Mouse (Mus musculus) liver, embryonic 11.5 days (tissue): ENCODE measurements around the gene Abca14. TPM values are rescaled to one million over a fixed set of nuclear protein-coding genes. Genes with fewer than 3 reads are reported as not detected.

ENCODE experiments used
- ATAC-seq: fragments of 200-750 bp; cut with Nextera tagmentation; replicated peaks from 2 replicates; pipeline ENCODE4 v1.8.0; 2017; ENCODE audit warnings: moderate number of reproducible peaks, mild to moderate bottlenecking, moderate TSS enrichment, moderate library complexity; ENCODE audit not compliant: low FRiP score
- DNase-seq: peaks from one replicate; pipeline ENCODE4 v3.0.0-alpha.2; 2017; ENCODE audit warnings: low spot score
- H3K27ac ChIP-seq: fragments of 300-500 bp; sonication (generic); 2 replicates; pipeline ENCODE4 v1.5.1; 2014; ENCODE audit warnings: mild to moderate bottlenecking, low read depth, low read length, control low read depth
- H3K27me3 ChIP-seq: fragments of 300-500 bp; sonication (generic); replicated peaks from 2 replicates; pipeline ENCODE4 v1.6.1; 2014; ENCODE audit warnings: low read length, mixed read lengths; ENCODE audit not compliant: control insufficient read depth, insufficient read depth
- H3K36me3 ChIP-seq: fragments of 300-500 bp; sonication (generic); 2 replicates; pipeline ENCODE4 v1.6.1; 2014; ENCODE audit warnings: mild to moderate bottlenecking, low read length, moderate library complexity, mixed read lengths; ENCODE audit not compliant: control insufficient read depth, insufficient read depth
- H3K4me1 ChIP-seq: fragments of 300-500 bp; sonication (generic); replicated peaks from 2 replicates; pipeline ENCODE4 v1.6.1; 2014; ENCODE audit warnings: low read length, mixed read lengths; ENCODE audit not compliant: control insufficient read depth, insufficient read depth
- H3K4me2 ChIP-seq: fragments of 300-500 bp; sonication (generic); 2 replicates; pipeline ENCODE4 v1.6.1; 2014; ENCODE audit warnings: mild to moderate bottlenecking, control low read depth, moderate library complexity
- H3K4me3 ChIP-seq: fragments of 300-500 bp; sonication (generic); 2 replicates; pipeline ENCODE4 v1.5.1; 2014; ENCODE audit warnings: low read depth, low read length, control low read depth
- H3K9ac ChIP-seq: fragments of 300-500 bp; sonication (generic); 2 replicates; pipeline ENCODE4 v1.6.1; 2014; ENCODE audit warnings: low read depth, low read length, control low read depth
- H3K9me3 ChIP-seq: fragments of 300-500 bp; sonication (generic); 2 replicates; pipeline ENCODE4 v1.6.1; 2016; ENCODE audit warnings: low read length, inconsistent platforms, mixed read lengths; ENCODE audit not compliant: control insufficient read depth
- WGBS: fragments of 180-500 bp; shearing (Covaris S2); extraction: QIAGEN DNeasy Blood & Tissue Kit; methylation state at CpG from one replicate; pipeline ENCODE4 v1.1.7; 2014; 5-methylcytosine and 5-hydroxymethylcytosine counted together
- polyA plus RNA-seq: library from polyadenylated mRNA; unstranded; fragments of >200 nt; fragmentation: Nextera tagmentation; extraction: Ambion mirVana; gene quantifications from 2 replicates; pipeline ENCODE4 v1.2.1, GENCODE M21; 2014

Gene Abca14
- polyA plus RNA-seq, 1 experiment from 2014 or later: not detected

DNA sequence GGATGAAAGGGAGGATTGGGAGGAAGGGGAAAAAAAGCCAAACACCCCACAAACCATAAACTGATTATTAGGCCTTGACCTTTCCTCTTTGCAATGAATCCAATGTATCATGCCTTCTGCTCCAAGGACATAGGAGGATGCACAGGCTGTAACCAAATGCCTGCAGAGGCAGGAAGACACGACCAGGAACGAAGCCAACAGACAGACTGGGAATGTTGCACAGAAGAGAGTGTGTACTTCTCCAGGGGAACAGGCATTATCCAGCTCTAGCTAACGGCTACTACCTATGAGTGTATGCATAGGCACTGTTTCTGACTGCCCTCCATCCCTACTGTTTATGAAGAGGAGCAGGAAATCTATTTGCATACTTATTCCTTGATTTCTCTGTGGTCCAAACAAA, 11.6 kb upstream of the Abca14 start:
- Histone ChIP-seq H3K27me3 (no peaks in the 10 kb centered on the region), H3K9me3 (no peaks in the 10 kb centered on the region), H3K4me3 (no peak overlapping the region), H3K4me1 (no peaks in the 10 kb centered on the region), H3K27ac (no peak overlapping the region), H3K9ac (no peak overlapping the region), H3K4me2 (no peak overlapping the region), H3K36me3 (no peaks in the 10 kb centered on the region)
- WGBS: 62% methylated on average over 3 of the region's 3 CpGs
- DNase-seq: no peak
- ATAC-seq: no peak

DNA sequence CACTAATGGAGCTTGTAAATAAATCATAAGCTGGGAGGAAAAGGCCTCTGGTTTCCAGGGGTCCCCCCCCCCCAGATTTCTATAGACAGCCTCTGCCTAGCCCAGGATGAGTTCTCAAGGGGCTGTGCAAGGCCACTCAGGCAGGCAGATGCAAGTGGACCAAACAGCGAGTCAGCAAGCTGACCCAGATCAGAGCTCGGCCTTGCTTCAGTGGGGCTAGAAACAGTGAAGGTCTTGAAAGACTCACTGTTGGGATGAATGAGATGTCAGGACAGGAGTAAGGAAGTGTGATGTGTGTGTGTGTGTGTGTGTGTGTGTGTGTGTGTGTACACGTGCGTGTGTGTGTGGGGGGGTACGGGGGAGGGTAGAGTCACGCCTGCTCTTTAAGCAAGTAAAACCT, 10.9 kb upstream of the Abca14 start:
- Histone ChIP-seq H3K4me3 (no peak overlapping the region), H3K36me3 (no peaks in the 10 kb centered on the region), H3K9ac (no peak overlapping the region), H3K27me3 (no peaks in the 10 kb centered on the region), H3K4me1 (no peaks in the 10 kb centered on the region), H3K9me3 (no peaks in the 10 kb centered on the region), H3K27ac (no peak overlapping the region), H3K4me2 (no peak overlapping the region)
- no peak for ATAC-seq
- WGBS: 76% methylated on average over 6 of the region's 6 CpGs
- DNase-seq: no peak

DNA sequence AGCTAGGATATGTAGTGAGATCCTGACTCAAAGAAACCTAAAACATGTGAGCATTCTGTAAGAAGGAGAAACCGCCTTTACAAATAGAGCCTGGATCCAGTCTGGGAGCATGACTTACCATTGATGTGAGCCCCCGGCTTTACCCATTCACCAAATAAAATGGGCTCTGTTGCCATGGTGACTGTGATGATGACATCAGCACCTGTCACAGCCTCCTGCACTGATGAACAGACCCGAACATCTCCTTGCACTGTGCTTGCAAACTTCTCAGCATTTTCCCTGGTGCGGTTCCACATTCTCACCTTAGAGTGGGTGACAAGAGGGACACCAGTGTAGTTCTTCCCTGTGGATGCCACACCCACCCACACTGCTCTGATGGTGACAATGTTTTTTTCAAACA, 8.6 kb upstream of the Abca14 start:
- 80% methylated on average over 4 of the region's 4 CpGs for WGBS

DNA sequence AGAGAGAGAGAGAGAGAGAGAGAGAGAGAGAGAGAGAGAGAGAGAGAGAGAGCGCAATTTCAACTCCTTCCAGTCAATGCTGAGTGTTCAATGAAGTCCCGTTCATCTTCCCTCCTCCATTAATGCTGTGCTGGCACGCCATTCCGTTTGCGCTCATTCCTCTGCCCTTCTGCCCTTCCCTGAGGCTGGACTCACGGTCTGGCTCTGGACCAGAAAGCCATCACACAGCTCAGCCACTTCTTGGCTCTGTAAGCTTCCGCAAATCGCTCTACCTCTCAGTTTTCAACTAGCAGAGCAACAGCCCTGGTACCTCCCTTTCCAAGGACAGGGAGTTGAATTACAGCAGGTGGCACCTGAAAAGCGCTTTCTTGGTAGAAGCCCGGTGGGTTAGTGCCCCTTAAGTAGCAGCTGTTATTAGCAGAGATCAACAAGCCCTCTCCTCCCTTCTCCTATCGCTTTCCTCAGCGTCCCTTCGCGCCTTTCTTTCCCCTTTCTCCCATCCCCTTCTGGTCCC, 2.5 kb upstream of the Abca14 start:
- WGBS: 8% methylated on average over 14 of the region's 14 CpGs
- Histone ChIP-seq H3K36me3 (no peaks in the 10 kb centered on the region), H3K9ac (no peak overlapping the region), H3K27ac (no peak overlapping the region), H3K27me3 (peaks cover 19% of the 10 kb centered on the region), H3K9me3 (no peaks in the 10 kb centered on the region), H3K4me3 (no peak overlapping the region), H3K4me2 (peak overlapping the region; percentile 51), H3K4me1 (no peaks in the 10 kb centered on the region)
- no peak for ATAC-seq
- DNase-seq: no peak

More for the DNA sequence above, 8.6 kb upstream of the Abca14 start:
- DNase-seq (no peak), ATAC-seq (no peak)
- Histone ChIP-seq H3K4me3 (no peak overlapping the region), H3K4me1 (no peaks in the 10 kb centered on the region), H3K9me3 (no peaks in the 10 kb centered on the region), H3K36me3 (no peaks in the 10 kb centered on the region), H3K27ac (no peak overlapping the region), H3K9ac (no peak overlapping the region), H3K27me3 (no peaks in the 10 kb centered on the region; the same call in 1 of the 2 replicates), H3K4me2 (no peak overlapping the region)

DNA sequence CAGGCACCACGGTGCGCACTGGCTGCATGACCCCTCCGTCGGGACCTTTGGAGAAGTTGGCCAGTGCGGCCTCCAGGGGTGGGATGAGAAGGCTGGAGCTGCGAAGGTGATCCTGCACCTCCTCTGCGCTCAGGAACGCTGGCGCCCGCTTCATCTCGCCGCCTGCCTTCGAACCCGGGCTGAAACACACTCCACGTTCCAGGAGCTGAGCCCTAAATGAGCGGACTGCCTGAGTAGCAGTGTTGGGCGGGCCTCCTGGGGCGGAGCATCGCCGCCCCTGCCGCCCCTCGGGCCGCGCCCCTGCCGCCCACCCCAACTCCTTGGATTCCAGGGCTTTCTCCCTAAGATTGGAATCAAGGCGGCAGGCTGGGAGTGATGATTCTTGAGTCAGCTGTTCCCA, 2.0 kb upstream of the Abca14 start, which contains the start of gene Crym:
TSS of gene Crym (minus strand) at position 341 of the 400 bp plus-strand sequence.
- no peak for DNase-seq
- ATAC-seq: no peak
- peak within 1 kb of the TSS; percentile 51 for H3K4me2 ChIP-seq
- H3K4me1 ChIP-seq: no peaks in the 10 kb centered on the region
- peaks cover 19% of the 10 kb centered on the region for H3K27me3 ChIP-seq
- H3K4me3 ChIP-seq: no peak within 1 kb of the TSS
- H3K27ac ChIP-seq: no peak within 1 kb of the TSS
- no peaks in the 10 kb centered on the region for H3K36me3 ChIP-seq
- WGBS: 6% methylated on average over 24 of the region's 26 CpGs
- no peak within 1 kb of the TSS for H3K9ac ChIP-seq
- no peaks in the 10 kb centered on the region for H3K9me3 ChIP-seq

DNA sequence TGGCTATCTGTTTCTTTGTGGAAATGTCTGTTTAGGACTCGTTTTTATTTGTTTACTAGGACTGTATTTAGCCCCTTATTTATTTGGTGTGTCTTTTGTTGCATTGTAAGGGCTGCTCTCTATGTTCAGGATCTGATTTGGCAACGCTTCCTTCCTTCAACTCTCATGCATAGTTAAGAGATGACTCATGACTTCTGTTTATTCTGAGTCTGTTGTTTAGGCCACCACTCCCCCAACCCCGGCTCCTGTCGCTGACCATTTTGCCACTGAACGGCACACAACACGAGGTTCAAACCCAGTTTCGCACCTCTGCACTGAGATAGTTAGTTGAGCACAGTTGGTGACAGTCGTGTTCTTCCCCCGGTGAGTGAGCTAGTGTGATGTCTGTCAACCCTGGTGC, 2.2 kb downstream of the Abca14 start:
- H3K9me3 ChIP-seq: no peaks in the 10 kb centered on the region
- no peak overlapping the region for H3K9ac ChIP-seq
- ATAC-seq: no peak
- H3K4me2 ChIP-seq: no peak overlapping the region
- 39% methylated on average over 9 of the region's 9 CpGs for whole genome bisulfite sequencing
- no peaks in the 10 kb centered on the region for H3K4me1 ChIP-seq
- DNase-seq: no peak
- peaks cover 15% of the 10 kb centered on the region for H3K27me3 ChIP-seq
- H3K4me3 ChIP-seq: no peak overlapping the region
- no peak overlapping the region for H3K27ac ChIP-seq
- H3K36me3 ChIP-seq: no peaks in the 10 kb centered on the region

DNA sequence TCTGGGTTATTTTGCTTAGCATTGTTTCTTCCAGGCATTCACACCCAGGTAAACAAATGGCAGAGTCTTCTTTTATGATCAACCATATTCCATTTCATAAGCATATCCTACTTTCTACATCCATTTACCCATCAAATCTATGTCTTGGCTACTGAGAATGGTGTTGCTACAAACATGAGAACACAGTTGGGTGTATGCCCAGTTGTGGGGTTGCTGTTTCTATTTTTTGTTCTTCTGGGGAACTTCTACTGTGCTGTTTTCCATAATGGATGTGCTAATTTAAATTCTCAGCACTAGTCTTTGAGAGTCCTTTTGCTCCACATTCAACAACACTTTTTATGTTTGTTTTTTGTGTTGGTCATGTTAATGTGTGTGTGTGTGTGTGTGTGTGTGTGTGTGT, 24.8 kb downstream of the Abca14 start:
- H3K9ac ChIP-seq: no peak overlapping the region
- no peak overlapping the region for H3K27ac ChIP-seq
- H3K4me3 ChIP-seq: no peak overlapping the region
- H3K9me3 ChIP-seq: no peaks in the 10 kb centered on the region
- no peaks in the 10 kb centered on the region for H3K4me1 ChIP-seq
- no peaks in the 10 kb centered on the region for H3K27me3 ChIP-seq
- no peaks in the 10 kb centered on the region for H3K36me3 ChIP-seq
- H3K4me2 ChIP-seq: no peak overlapping the region
- no peak for ATAC-seq
- DNase-seq: no peak

DNA sequence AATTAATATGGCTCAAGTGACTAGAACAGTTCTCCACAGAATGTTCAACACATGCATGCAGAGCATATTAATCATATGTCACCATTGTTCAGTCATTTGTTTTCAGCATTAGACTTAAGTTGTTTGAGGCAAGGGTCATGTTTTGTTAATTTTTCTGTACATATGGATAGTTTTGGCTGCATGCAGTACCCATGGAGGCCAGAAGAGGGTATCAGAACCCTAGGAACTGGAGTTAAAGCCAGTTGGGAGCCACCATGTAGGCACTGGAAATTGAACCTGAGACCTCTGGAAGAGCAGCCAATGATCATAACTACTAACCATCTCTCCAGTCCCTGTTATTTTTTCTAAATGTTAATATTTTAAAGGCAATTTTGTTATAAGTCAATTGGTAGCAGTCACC, 37.3 kb downstream of the Abca14 start:
- no peaks in the 10 kb centered on the region for H3K27me3 ChIP-seq
- no peaks in the 10 kb centered on the region for H3K36me3 ChIP-seq
- H3K9ac ChIP-seq: no peak overlapping the region

DNA sequence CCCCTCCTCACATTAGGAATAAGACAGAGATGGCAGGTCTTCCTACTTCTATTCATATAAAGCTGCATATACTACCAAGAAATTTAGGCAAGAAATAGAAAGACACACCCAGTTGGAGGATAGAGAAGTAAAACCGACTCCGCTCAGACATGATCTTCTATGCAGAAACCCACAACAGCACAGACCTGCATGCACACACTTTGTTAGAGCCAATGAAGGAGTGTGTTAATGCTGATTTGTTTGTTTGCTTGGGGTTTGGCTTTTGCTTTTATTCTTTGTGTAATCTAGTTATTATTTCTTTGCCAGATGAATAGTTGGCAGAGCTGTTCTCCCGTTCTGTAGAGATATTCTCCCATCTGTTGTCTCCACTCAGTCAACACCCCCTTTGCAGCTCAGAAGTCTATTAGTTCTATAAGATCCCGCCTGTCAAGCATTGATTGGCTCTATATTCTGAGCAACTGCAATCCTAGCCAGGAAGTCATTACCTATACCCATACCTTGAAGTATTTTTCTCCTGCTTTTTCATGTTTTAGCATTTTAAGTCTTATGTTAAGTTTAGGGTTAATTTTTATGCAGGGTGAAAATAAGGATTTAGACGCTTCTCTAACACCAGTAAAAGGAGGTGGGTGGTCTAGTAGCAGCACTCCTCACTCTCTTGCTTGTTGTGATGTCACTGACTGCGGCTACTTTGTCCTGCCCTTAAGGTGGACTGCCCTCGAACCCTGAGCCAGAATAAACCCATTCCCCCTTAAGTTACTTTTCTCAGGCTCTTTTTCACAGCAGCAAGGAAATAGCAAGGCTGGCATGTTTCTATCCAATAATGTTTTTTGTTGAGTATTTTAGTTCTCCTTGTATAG, 67.6 kb downstream of the Abca14 start:
- Histone ChIP-seq H3K27ac (no peak overlapping the region), H3K4me1 (no peaks in the 10 kb centered on the region), H3K36me3 (no peaks in the 10 kb centered on the region), H3K4me2 (no peak overlapping the region), H3K9ac (no peak overlapping the region), H3K27me3 (no peaks in the 10 kb centered on the region), H3K4me3 (no peak overlapping the region), H3K9me3 (no peaks in the 10 kb centered on the region)
- WGBS: 68% methylated on average over 7 of the region's 7 CpGs
- DNase-seq: no peak
- no peak for ATAC-seq

More for the DNA sequence above, 37.3 kb downstream of the Abca14 start:
- Histone ChIP-seq H3K9me3 (no peaks in the 10 kb centered on the region), H3K27ac (no peak overlapping the region), H3K4me3 (no peak overlapping the region), H3K4me1 (no peaks in the 10 kb centered on the region), H3K4me2 (no peak overlapping the region)
- DNase-seq (no peak), ATAC-seq (no peak)
